Mouse (Mus musculus) hindbrain, embryonic 16.5 days (tissue): Measurements from ENCODE around the gene Noxo1. TPM values are rescaled to one million over a fixed set of nuclear protein-coding genes. Genes with fewer than 3 reads are reported as not detected.
"Not testable (repeated sequence)": the region's sequence is repeated elsewhere in the genome, so short reads cannot be mapped to it uniquely, and the experiment has no call there.

ENCODE experiments used
- ATAC-seq: fragments of 200-750 bp; cut with Nextera tagmentation; 2 replicates; pipeline ENCODE4 v1.8.0; 2017; ENCODE audit warnings: moderate TSS enrichment, moderate library complexity
- H3K27ac ChIP-seq: fragments of 300-500 bp; sonication (generic); 2 replicates; pipeline ENCODE4 v1.5.1; 2014; ENCODE audit warnings: low read depth, mild to moderate bottlenecking, control low read depth, low read length, moderate library complexity
- H3K27me3 ChIP-seq: fragments of 300-500 bp; sonication (generic); replicated peaks from 2 replicates; pipeline ENCODE4 v1.6.1; 2014; ENCODE audit warnings: low read length; ENCODE audit not compliant: control insufficient read depth, insufficient read depth
- H3K36me3 ChIP-seq: fragments of 300-500 bp; sonication (generic); 2 replicates; pipeline ENCODE4 v1.6.1; 2014; ENCODE audit warnings: mild to moderate bottlenecking, low read length, moderate library complexity, mixed read lengths; ENCODE audit not compliant: control insufficient read depth, insufficient read depth
- H3K4me1 ChIP-seq: fragments of 300-500 bp; sonication (generic); 2 replicates; pipeline ENCODE4 v1.6.1; 2014; ENCODE audit warnings: low read depth, low read length; ENCODE audit not compliant: control insufficient read depth, insufficient read depth
- H3K4me2 ChIP-seq: fragments of 300-500 bp; sonication (generic); 2 replicates; pipeline ENCODE4 v1.6.1; 2014; ENCODE audit warnings: mild to moderate bottlenecking, low read length, control low read depth, moderate library complexity
- H3K4me3 ChIP-seq: fragments of 300-500 bp; sonication (generic); 2 replicates; pipeline ENCODE4 v1.5.1; 2014; ENCODE audit warnings: mild to moderate bottlenecking, low read length, control low read depth, moderate library complexity
- H3K9ac ChIP-seq: fragments of 300-500 bp; sonication (generic); 2 replicates; pipeline ENCODE4 v1.6.1; 2014; ENCODE audit warnings: low read depth, mild to moderate bottlenecking, control low read depth, low read length, moderate library complexity
- H3K9me3 ChIP-seq: fragments of 300-500 bp; sonication (generic); 2 replicates; pipeline ENCODE4 v1.6.1; 2014; ENCODE audit warnings: mild to moderate bottlenecking, low read length, moderate library complexity; ENCODE audit not compliant: control insufficient read depth
- WGBS: fragments of 180-500 bp; shearing (Covaris S2); extraction: QIAGEN DNeasy Blood & Tissue Kit; methylation state at CpG from one replicate; pipeline ENCODE4 v1.1.7; 2014; 5-methylcytosine and 5-hydroxymethylcytosine counted together
- polyA plus RNA-seq: library from polyadenylated mRNA; unstranded; fragments of >200 nt; fragmentation: Nextera tagmentation; extraction: Ambion mirVana; gene quantifications from 2 replicates; pipeline ENCODE4 v1.2.1, GENCODE M21; 2015

The Noxo1 gene
- polyA plus RNA-seq, 1 experiment from 2014 or later = 2.3 TPM

- peak within 1 kb of the TSS; percentile 79 for H3K27ac ChIP-seq
- H3K27me3 ChIP-seq = no peaks in the 10 kb centered on the region
- H3K4me3 ChIP-seq = peak within 1 kb of the TSS; percentile 86
- no peaks in the 10 kb centered on the region for H3K9me3 ChIP-seq
- 4% methylated on average over 32 of the region's 32 CpGs for WGBS
- H3K4me2 ChIP-seq = peak within 1 kb of the TSS; percentile 66
- H3K36me3 ChIP-seq = peaks cover 12% of the 10 kb centered on the region
- peak within 1 kb of the TSS; percentile 78 for H3K9ac ChIP-seq
- ATAC-seq = peak; percentile 92
- H3K4me1 ChIP-seq = peaks cover 16% of the 10 kb centered on the region
Measured at GRCm38 (mm10) chr17:24706982-24707800, 11.2 kb downstream of the Noxo1 start, which contains the start of gene Tbl3. Tbl3 (minus strand) TSS chr17:24707660.

GRCm38 (mm10) chr17:24707801-24708425 lies 11.9 kb downstream of the Noxo1 start:
- H3K9me3 ChIP-seq = no peaks in the 10 kb centered on the region
- H3K36me3 ChIP-seq = peaks cover 10% of the 10 kb centered on the region
- H3K4me2 ChIP-seq = peak overlapping the region; percentile 66
- H3K27me3 ChIP-seq = no peaks in the 10 kb centered on the region
- peak; percentile 75 for ATAC-seq
- 5% methylated on average over 24 of the region's 24 CpGs for WGBS
- H3K4me3 ChIP-seq = peak overlapping the region; percentile 86
- H3K9ac ChIP-seq = peak overlapping the region; percentile 78
- peaks cover 16% of the 10 kb centered on the region for H3K4me1 ChIP-seq
- peak overlapping the region; percentile 79 for H3K27ac ChIP-seq

- Histone ChIP-seq H3K4me1 (peaks cover 16% of the 10 kb centered on the region), H3K9ac (no peak overlapping the region), H3K4me2 (no peak overlapping the region), H3K27me3 (no peaks in the 10 kb centered on the region), H3K9me3 (no peaks in the 10 kb centered on the region), H3K36me3 (peaks cover 10% of the 10 kb centered on the region), H3K27ac (no peak overlapping the region), H3K4me3 (no peak overlapping the region)
- 43% methylated on average over 2 of the region's 2 CpGs for WGBS
- no peak for ATAC-seq
Measured at GRCm38 (mm10) chr17:24708646-24709045, 12.6 kb downstream of the Noxo1 start.

- peaks cover 7% of the 10 kb centered on the region; the same call in 1 of the 2 replicates for H3K36me3 ChIP-seq
- H3K27ac ChIP-seq = no peak overlapping the region
- WGBS = 69% methylated on average over 6 of the region's 6 CpGs
- no peaks in the 10 kb centered on the region for H3K9me3 ChIP-seq
- no peak overlapping the region for H3K4me3 ChIP-seq
- no peaks in the 10 kb centered on the region for H3K27me3 ChIP-seq
- H3K9ac ChIP-seq = no peak overlapping the region
- H3K4me1 ChIP-seq = peaks cover 5% of the 10 kb centered on the region
- ATAC-seq = no peak
- no peak overlapping the region for H3K4me2 ChIP-seq
Measured at GRCm38 (mm10) chr17:24715556-24715955, 19.5 kb downstream of the Noxo1 start.

- H3K4me2 ChIP-seq = no peak overlapping the region
- no peaks in the 10 kb centered on the region for H3K27me3 ChIP-seq
- 95% methylated on average over 15 of the region's 15 CpGs for WGBS
- ATAC-seq = no peak
- H3K9me3 ChIP-seq = no peaks in the 10 kb centered on the region
- H3K9ac ChIP-seq = no peak overlapping the region
- H3K4me3 ChIP-seq = no peak overlapping the region
- H3K4me1 ChIP-seq = peaks cover 9% of the 10 kb centered on the region
- H3K36me3 ChIP-seq = peaks cover 7% of the 10 kb centered on the region
- no peak overlapping the region for H3K27ac ChIP-seq
Measured at GRCm38 (mm10) chr17:24716166-24716682, 20.2 kb downstream of the Noxo1 start.

GRCm38 (mm10) chr17:24717943-24718342 lies 21.9 kb downstream of the Noxo1 start, which contains the start of the genes Rnf151 and Rps2:
Rnf151 (minus strand) TSS chr17:24718063.
Rps2 (plus strand) TSS chr17:24718116.
- 85% methylated on average over 4 of the region's 4 CpGs for WGBS
- peak within 1 kb of the TSS; percentile 89 for H3K4me3 ChIP-seq
- H3K4me2 ChIP-seq = peak within 1 kb of the TSS; percentile 62
- H3K27ac ChIP-seq = no peak within 1 kb of the TSS
- H3K9ac ChIP-seq = no peak within 1 kb of the TSS; the same call in 1 of the 2 replicates
- no peaks in the 10 kb centered on the region for H3K27me3 ChIP-seq
- ATAC-seq = no peak
- peaks cover 16% of the 10 kb centered on the region for H3K36me3 ChIP-seq
- H3K4me1 ChIP-seq = peaks cover 23% of the 10 kb centered on the region
- no peaks in the 10 kb centered on the region for H3K9me3 ChIP-seq

GRCm38 (mm10) chr17:24718938-24719337 lies 22.9 kb downstream of the Noxo1 start:
- peak overlapping the region; percentile 89 for H3K4me3 ChIP-seq
- peaks cover 30% of the 10 kb centered on the region for H3K4me1 ChIP-seq
- not testable (repeated sequence) for H3K27me3 ChIP-seq, H3K9me3 ChIP-seq, H3K27ac ChIP-seq, ATAC-seq
- H3K4me2 ChIP-seq = peak overlapping the region; percentile 62
- peak overlapping the region; percentile 90 for H3K9ac ChIP-seq
- H3K36me3 ChIP-seq = peaks cover 16% of the 10 kb centered on the region
- 70% methylated on average over 5 of the region's 5 CpGs for WGBS

GRCm38 (mm10) chr17:24719494-24720222 lies 23.6 kb downstream of the Noxo1 start:
- peak; percentile 99 for ATAC-seq
- Histone ChIP-seq H3K9me3 (no peaks in the 10 kb centered on the region), H3K27me3 (no peaks in the 10 kb centered on the region)

More at GRCm38 (mm10) chr17:24719494-24720222, 23.6 kb downstream of the Noxo1 start:
- Histone ChIP-seq H3K9ac (peak overlapping the region; percentile 90), H3K4me2 (peak overlapping the region; percentile 89), H3K27ac (peak overlapping the region; percentile 87), H3K4me3 (peak overlapping the region; percentile 89), H3K4me1 (peaks cover 30% of the 10 kb centered on the region), H3K36me3 (peaks cover 16% of the 10 kb centered on the region)
- WGBS = under 1% methylated on average over 59 of the region's 61 CpGs
